Mouse (Mus musculus): ENCODE results near the gene Mrgbp. TPM values are rescaled to one million over a fixed set of nuclear protein-coding genes. Genes with fewer than 3 reads are reported as not detected.

Mrgbp gene
- total and polyA plus RNA-seq, 2 experiments from 2014 or later = 32.5 to 48.2 TPM

- H3K27me3 ChIP-seq (ENCODE audit: insufficient read depth, low read length) = no peaks in the 10 kb centered on the region
- peaks cover 10% of the 10 kb centered on the region for H3K4me1 ChIP-seq (ENCODE audit: insufficient read depth, low read length)
- no peaks in the 10 kb centered on the region for H3K9me3 ChIP-seq (ENCODE audit: low read length)
- peak; percentile 51 for DNase-seq (ENCODE audit: low spot score)
- ATAC-seq = peak; percentile 47; the same call in 1 of the 2 replicates
- H3K4me3 ChIP-seq (ENCODE audit: low read length) = no peak overlapping the region
- 21% methylated on average over 5 of the region's 5 CpGs for WGBS
- H3K36me3 ChIP-seq (ENCODE audit: insufficient read depth, low read length) = no peaks in the 10 kb centered on the region
- H3K4me2 ChIP-seq (ENCODE audit: low read depth, low read length) = no peak overlapping the region
- H3K27ac ChIP-seq = no peak overlapping the region
- TF ChIP-seq CTCF (IDR thresholded peaks at IDR 0.05; ENCODE audit: low read depth) = no peak
- H3K9ac ChIP-seq (replicated peaks; ENCODE audit: low read length) = no peak overlapping the region
Measured at GRCm38 (mm10) chr2:180563841-180564240, 17.3 kb upstream of the Mrgbp start.

GRCm38 (mm10) chr2:180566240-180566913, 14.7 kb upstream of the Mrgbp start:
- peak; percentile 78 for TF ChIP-seq CTCF (IDR thresholded peaks at IDR 0.05; ENCODE audit: low read depth)
- Histone ChIP-seq H3K27me3 (ENCODE audit: insufficient read depth, low read length) (no peaks in the 10 kb centered on the region), H3K36me3 (ENCODE audit: insufficient read depth, low read length) (no peaks in the 10 kb centered on the region), H3K9me3 (ENCODE audit: low read length) (no peaks in the 10 kb centered on the region), H3K4me2 (ENCODE audit: low read depth, low read length) (no peak overlapping the region), H3K4me1 (ENCODE audit: insufficient read depth, low read length) (peaks cover 20% of the 10 kb centered on the region), H3K27ac (no peak overlapping the region), H3K9ac (replicated peaks; ENCODE audit: low read length) (no peak overlapping the region), H3K4me3 (ENCODE audit: low read length) (no peak overlapping the region)
- 40% methylated on average over 13 of the region's 13 CpGs for WGBS
- peak; percentile 78 for DNase-seq (ENCODE audit: low spot score)
- ATAC-seq = no peak

GRCm38 (mm10) chr2:180569028-180569643, 12.0 kb upstream of the Mrgbp start:
- no peak for ATAC-seq
- no peak overlapping the region for H3K4me2 ChIP-seq (ENCODE audit: low read depth, low read length)
- H3K36me3 ChIP-seq (ENCODE audit: insufficient read depth, low read length) = no peaks in the 10 kb centered on the region
- H3K4me3 ChIP-seq (ENCODE audit: low read length) = no peak overlapping the region
- H3K9me3 ChIP-seq (ENCODE audit: low read length) = no peaks in the 10 kb centered on the region
- no peaks in the 10 kb centered on the region for H3K27me3 ChIP-seq (ENCODE audit: insufficient read depth, low read length)
- peaks cover 12% of the 10 kb centered on the region for H3K4me1 ChIP-seq (ENCODE audit: insufficient read depth, low read length)
- H3K27ac ChIP-seq = no peak overlapping the region
- DNase-seq (ENCODE audit: low spot score) = peak; percentile 66
- no peak for TF ChIP-seq CTCF (IDR thresholded peaks at IDR 0.05; ENCODE audit: low read depth)
- 21% methylated on average over 3 of the region's 3 CpGs for WGBS
- H3K9ac ChIP-seq (replicated peaks; ENCODE audit: low read length) = no peak overlapping the region

- H3K4me1 ChIP-seq (ENCODE audit: insufficient read depth, low read length) = no peaks in the 10 kb centered on the region
- WGBS = 30% methylated on average over 4 of the region's 4 CpGs
- no peaks in the 10 kb centered on the region for H3K27me3 ChIP-seq (ENCODE audit: insufficient read depth, low read length)
- no peaks in the 10 kb centered on the region for H3K36me3 ChIP-seq (ENCODE audit: insufficient read depth, low read length)
- TF ChIP-seq CTCF (IDR thresholded peaks at IDR 0.05; ENCODE audit: low read depth) = no peak
- DNase-seq (ENCODE audit: low spot score) (no peak), ATAC-seq (no peak)
- no peak overlapping the region for H3K9ac ChIP-seq (replicated peaks; ENCODE audit: low read length)
- H3K4me3 ChIP-seq (ENCODE audit: low read length) = no peak overlapping the region
- H3K27ac ChIP-seq = no peak overlapping the region
- H3K9me3 ChIP-seq (ENCODE audit: low read length) = no peaks in the 10 kb centered on the region
- no peak overlapping the region for H3K4me2 ChIP-seq (ENCODE audit: low read depth, low read length)
Measured at GRCm38 (mm10) chr2:180576482-180576881, 4.6 kb upstream of the Mrgbp start.

- Histone ChIP-seq H3K27ac (no peak overlapping the region), H3K36me3 (ENCODE audit: insufficient read depth, low read length) (no peaks in the 10 kb centered on the region), H3K4me2 (ENCODE audit: low read depth, low read length) (no peak overlapping the region), H3K4me3 (ENCODE audit: low read length) (no peak overlapping the region), H3K27me3 (ENCODE audit: insufficient read depth, low read length) (no peaks in the 10 kb centered on the region), H3K4me1 (ENCODE audit: insufficient read depth, low read length) (peaks cover 6% of the 10 kb centered on the region), H3K9ac (replicated peaks; ENCODE audit: low read length) (no peak overlapping the region), H3K9me3 (ENCODE audit: low read length) (no peaks in the 10 kb centered on the region)
- WGBS = 10% methylated on average over 3 of the region's 3 CpGs
- peak; percentile 94 for TF ChIP-seq CTCF (IDR thresholded peaks at IDR 0.05; ENCODE audit: low read depth)
- ATAC-seq (peak; percentile 56; the same call in 1 of the 2 replicates), DNase-seq (ENCODE audit: low spot score) (peak; percentile 88)
Measured at GRCm38 (mm10) chr2:180578686-180579085, 2.4 kb upstream of the Mrgbp start.

- peak; percentile 89 for TF ChIP-seq CTCF (IDR thresholded peaks at IDR 0.05; ENCODE audit: low read depth)
- H3K4me2 ChIP-seq (ENCODE audit: low read depth, low read length) = peak overlapping the region; percentile 92
- peaks cover 11% of the 10 kb centered on the region for H3K4me1 ChIP-seq (ENCODE audit: insufficient read depth, low read length)
- ATAC-seq = peak; percentile 76
- H3K9me3 ChIP-seq (ENCODE audit: low read length) = no peaks in the 10 kb centered on the region
- H3K27ac ChIP-seq = peak overlapping the region; percentile 77
- no peaks in the 10 kb centered on the region for H3K27me3 ChIP-seq (ENCODE audit: insufficient read depth, low read length)
- H3K36me3 ChIP-seq (ENCODE audit: insufficient read depth, low read length) = peaks cover 11% of the 10 kb centered on the region
- H3K9ac ChIP-seq (replicated peaks; ENCODE audit: low read length) = peak overlapping the region; percentile 81
- under 1% methylated on average over 50 of the region's 57 CpGs for WGBS
- H3K4me3 ChIP-seq (ENCODE audit: low read length) = peak overlapping the region; percentile 73
- peak; percentile 98 for DNase-seq (ENCODE audit: low spot score)
Measured at GRCm38 (mm10) chr2:180582481-180583153, 1.5 kb downstream of the Mrgbp start.

Measured in hindbrain, postnatal 0 days (tissue).